Mouse (Mus musculus) B cell, adult 62 days (primary cell): Measurements from ENCODE around the gene Metap1. TPM values are rescaled to one million over a fixed set of nuclear protein-coding genes. Genes with fewer than 3 reads are reported as not detected.

Source experiments
- total RNA-seq: library from RNA; stranded (reverse); gene quantifications from 4 replicates; pipeline ENCODE4 v1.2.4, GENCODE M21; 2023

Gene Metap1
- 44.9 to 49.8 TPM (median 46.9 TPM) in 4 replicates for total RNA-seq

GRCm38 (mm10) chr3:138489327-138490033 lies at the start of gene Metap1:
Gene Metap1, minus strand, starts transcription at chr3:138489515.

DNA sequence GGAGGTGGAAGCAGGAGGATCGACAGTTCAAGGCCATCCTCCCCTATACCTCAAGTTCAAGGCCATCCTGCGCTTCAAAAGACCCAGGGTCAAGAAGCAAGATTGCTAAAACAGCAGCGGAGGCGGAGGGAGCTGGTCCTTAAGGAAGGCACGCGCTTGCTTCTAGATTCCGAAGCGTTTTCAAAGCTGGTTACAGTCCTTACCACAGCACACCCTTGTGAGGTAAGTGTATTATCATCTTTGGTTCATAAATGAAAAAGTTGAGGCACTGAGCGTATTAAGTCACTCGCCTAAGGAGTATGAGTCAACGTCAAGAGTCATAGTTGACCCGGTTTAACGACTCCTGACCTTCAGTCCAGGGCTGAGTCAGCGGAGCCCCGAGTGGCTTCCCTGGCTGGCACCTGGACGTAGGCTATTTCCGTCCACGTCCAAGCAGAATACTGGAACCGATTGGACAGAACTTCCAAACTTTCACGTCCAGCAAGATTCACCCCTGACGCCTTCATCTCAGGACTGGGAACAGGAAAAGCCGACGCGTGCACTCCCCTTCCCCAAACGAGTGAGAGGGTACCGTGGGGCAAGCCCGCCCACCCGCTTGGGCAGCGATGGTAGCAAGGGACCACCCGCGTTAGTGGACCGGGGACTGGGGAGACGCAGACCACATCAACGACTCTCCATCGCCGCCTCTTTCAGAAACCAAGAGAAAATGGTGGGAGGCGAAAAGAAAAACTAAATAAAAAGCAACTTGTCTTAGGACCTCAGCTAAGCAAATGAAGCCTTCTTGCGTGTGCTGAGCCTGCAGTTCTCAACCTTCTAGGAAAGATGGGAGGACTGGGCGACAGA lies 37.0 kb upstream of the Metap1 start, which contains the start of gene Eif4e:
TSS of gene Eif4e (plus strand) at position 107 of the 843 bp plus-strand sequence.

DNA sequence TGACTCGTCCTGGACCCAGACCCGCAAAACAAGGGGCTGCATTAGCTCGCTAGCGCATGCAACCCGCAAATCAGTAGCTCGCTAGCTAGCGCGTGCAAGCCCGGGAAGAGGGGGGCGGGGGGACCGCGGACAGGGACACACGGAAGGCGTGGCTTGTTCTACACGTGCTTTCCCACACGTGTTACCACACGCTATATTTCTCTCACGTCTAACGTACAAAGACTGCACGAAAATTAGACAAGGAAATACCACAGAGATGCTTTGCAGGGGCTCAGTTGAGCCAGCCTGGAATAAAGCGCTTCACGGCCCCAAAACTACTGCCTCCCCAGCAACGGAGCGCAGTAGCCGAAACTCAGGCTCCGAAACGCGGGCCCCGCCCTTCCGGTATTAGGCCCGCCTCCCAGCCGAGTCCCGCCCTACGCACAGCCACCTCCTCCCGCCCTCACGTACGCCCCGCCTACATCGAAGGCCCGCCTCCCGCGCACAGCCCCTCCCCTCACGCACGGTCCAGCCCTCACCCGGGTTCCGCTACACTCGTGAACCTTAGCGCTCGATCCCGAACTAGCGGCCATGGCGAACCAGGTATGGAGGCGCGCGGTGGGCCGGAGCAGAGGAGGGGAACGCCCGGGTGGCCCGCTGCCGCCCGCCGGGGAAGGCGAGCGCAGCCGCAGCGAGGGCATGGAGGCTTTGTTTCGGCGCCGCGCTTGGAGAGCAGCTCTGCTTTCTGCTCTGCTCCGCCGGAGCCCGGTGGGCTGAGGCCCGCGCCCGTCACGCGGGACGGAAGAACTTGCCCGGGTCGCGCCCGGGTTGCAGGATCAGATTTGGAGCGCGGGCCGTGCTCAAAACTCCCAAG lies 46.5 kb downstream of the Metap1 start, which contains the start of gene Adh5:
TSS of gene Adh5 (plus strand) at position 482 of the 853 bp plus-strand sequence.

GRCm38 (mm10) chr3:138415121-138415690 lies 74.1 kb downstream of the Metap1 start, which contains the start of gene Adh4:
Gene Adh4, plus strand, starts transcription at chr3:138415466.

Other genes with a start within 250 kb of the Metap1 start
- gene Adh1, start 228.5 kb downstream of the Metap1 start, total RNA-seq = not detected in 4 replicates
- not detected in 4 replicates for gene Adh6a, start 176.2 kb downstream of the Metap1 start, total RNA-seq
- not detected in 4 replicates for gene Adh6b, start 147.7 kb downstream of the Metap1 start, total RNA-seq
- gene Adh4, start 74.0 kb downstream of the Metap1 start, total RNA-seq = not detected in 4 replicates
- 53.5 to 64.6 TPM (median 61.6 TPM) in 4 replicates for gene Adh5, start 46.4 kb downstream of the Metap1 start, total RNA-seq
- gene Eif4e, start 36.7 kb upstream of the Metap1 start, total RNA-seq = 65.9 to 84.0 TPM (median 74.0 TPM) in 4 replicates